Mouse (Mus musculus): Measurements from ENCODE around the gene Kctd3.

Gene Kctd3

DNA sequence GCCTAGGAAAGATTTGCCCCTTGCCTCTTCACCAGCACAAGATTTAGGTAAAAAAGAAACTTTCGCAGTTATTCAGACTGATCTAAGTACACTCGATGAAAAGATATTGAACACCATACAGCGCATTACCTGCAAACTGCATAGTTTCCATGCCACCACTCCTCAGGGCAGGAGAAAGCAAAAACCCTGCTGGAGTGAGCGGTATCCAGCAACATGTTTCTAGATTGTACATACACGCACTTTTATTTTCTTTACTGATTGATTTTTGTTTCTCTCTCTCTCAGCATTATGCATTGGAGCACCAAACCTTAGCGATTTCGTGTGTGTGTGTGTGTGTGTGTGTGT is 311 bp upstream of the Kctd3 start:
- DNase-seq (ENCODE audit: low spot score), result no peak

DNA sequence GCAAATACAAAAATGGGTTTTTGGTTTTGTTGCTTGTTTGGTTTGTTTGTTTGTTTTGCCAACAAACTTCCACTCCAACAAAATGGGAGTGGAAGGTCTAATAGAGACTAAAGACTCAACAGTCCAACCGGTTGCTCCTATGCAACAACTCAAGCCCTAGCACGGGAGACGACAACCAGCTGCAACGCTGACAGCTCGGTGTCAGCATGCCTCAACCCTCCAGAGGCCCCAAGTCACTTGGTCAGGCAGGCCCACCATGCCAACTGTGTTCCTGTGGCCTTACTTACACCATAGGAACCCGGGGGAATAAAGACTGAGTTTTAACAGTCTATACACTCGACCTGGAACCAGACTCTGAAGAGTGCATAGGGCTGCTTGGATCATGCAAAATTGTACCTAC is 815 bp downstream of the Kctd3 start:
- peak; percentile 52 for DNase-seq (ENCODE audit: low spot score)

GRCm38 (mm10) chr1:189006267-189006666 is 1.4 kb downstream of the Kctd3 start:
- DNase-seq (ENCODE audit: low spot score), result no peak

- DNase-seq (ENCODE audit: low spot score), result no peak
These were observed 2.9 kb downstream of the Kctd3 start for GRCm38 (mm10) chr1:189004774-189005173.

GRCm38 (mm10) chr1:189001815-189002214 is 5.8 kb downstream of the Kctd3 start:
- DNase-seq (ENCODE audit: low spot score), result no peak

- no peak for DNase-seq (ENCODE audit: low spot score)
These were observed 7.7 kb downstream of the Kctd3 start for GRCm38 (mm10) chr1:188999981-189000380.

GRCm38 (mm10) chr1:188997921-188998320 is 9.7 kb downstream of the Kctd3 start:
- no peak for DNase-seq (ENCODE audit: low spot score)

GRCm38 (mm10) chr1:188993218-188993617 is 14.4 kb downstream of the Kctd3 start:
- DNase-seq (ENCODE audit: low spot score), result peak; percentile 58

GRCm38 (mm10) chr1:188980050-188980449 is 27.6 kb downstream of the Kctd3 start:
- DNase-seq (ENCODE audit: low spot score), result peak; percentile 40

GRCm38 (mm10) chr1:188973926-188974325 is 33.7 kb downstream of the Kctd3 start:
- no peak for DNase-seq (ENCODE audit: low spot score)

GRCm38 (mm10) chr1:188973078-188973477 is 34.6 kb downstream of the Kctd3 start:
- no peak for DNase-seq (ENCODE audit: low spot score)

DNA sequence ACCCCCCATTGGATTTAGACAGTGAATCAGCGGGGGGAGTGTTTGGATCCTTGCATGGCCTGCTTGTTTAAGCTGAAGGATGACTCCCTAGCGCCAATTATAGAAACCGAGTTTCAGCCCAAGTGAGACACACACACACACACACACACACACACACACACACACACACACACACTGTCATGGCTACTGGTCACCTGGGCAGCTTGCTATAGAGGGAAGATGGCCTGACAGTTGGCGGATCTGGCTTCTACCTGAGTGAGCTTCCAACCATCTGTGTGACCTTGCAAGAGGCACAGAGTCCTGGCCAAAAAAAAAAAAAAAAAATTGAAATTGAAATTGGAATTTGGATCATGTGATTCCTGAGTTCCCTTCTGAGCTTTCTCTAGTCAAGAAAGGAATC is 55.1 kb downstream of the Kctd3 start:
- DNase-seq (ENCODE audit: low spot score), result no peak

GRCm38 (mm10) chr1:188951091-188951490 is 56.5 kb downstream of the Kctd3 start:
- DNase-seq (ENCODE audit: low spot score), result no peak

DNA sequence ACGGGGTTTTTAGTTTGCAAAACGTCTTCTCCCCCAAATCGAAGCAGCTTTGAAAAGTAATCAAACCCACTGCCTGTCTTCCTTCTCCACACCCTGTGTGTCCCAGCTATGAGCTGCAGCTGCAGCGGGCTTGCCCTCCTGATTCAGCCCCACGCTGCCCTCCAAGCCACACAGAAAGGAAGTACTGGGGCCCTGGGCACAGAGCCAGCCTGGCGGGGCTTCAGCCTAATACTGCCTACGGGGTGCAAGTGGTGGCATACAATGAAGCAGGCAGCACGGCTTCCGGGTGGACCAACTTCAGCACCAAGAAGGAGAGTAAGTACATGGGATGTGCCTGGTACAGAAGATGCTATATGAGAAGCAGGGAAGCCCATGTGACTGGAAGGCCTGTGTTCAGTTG is 59.4 kb downstream of the Kctd3 start:
- DNase-seq (ENCODE audit: low spot score), result no peak

GRCm38 (mm10) chr1:188947794-188948193 is 59.8 kb downstream of the Kctd3 start:
- peak; percentile 3 for DNase-seq (ENCODE audit: low spot score)

DNA sequence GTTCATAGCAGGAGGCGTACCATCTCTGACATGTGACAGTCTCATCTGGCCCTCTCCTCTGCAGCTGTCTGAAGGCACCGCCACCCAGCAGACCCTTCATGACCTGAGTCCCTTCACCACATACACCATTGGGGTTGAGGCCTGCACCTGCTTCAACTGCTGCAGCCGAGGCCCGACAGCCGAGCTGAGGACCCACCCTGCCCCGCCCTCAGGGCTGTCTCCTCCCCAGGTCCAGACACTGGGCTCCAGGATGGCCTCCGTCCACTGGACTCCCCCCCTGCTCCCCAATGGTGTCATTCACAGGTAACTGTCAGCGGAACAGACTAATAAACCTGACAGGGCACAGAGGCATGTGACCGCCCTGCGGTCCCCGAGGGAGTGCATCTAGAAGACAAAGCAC is 60.8 kb downstream of the Kctd3 start:
- DNase-seq (ENCODE audit: low spot score), result no peak

- no peak for DNase-seq (ENCODE audit: low spot score)
These were observed 62.3 kb downstream of the Kctd3 start for GRCm38 (mm10) chr1:188945326-188945725.

GRCm38 (mm10) chr1:188937246-188937780 is 70.3 kb downstream of the Kctd3 start:
- DNase-seq (ENCODE audit: low spot score), result no peak
